Mouse (Mus musculus): ENCODE measurements at regions not wholly inside any gene's neighbourhood (a gene's known extent, or its start where the extent isn't known, plus 50 kb on each side); places are given as distances from the start of the nearest gene placed in this dataset.

DNA sequence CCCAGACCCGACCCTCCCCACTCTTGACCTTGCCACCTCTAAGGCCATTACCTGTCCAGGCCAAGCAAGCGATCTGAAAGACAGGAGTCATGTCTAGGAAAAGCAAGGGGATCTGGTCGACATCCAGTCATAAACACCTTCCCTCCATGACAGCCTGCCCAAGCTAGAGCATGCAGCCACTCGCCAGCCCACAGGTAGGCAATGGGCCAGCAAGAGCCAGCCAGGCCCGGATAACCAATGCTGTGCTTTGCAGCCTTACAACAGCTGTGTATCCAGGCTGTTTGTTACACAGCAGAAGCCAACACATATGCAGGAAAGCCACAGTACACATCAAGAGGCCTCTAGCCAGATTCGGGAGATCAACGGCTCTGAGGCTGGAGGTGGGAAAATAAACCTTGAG is 57.3 kb upstream of the A430005L14Rik start:
- no peaks in the 10 kb centered on the region for H3K36me3 ChIP-seq (ENCODE audit: control insufficient read depth in 1 of 2, insufficient read depth in 2 of 2, low read length in 2 of 2)
- H3K9me3 ChIP-seq (replicated peaks; ENCODE audit: insufficient read depth, low read length): no peaks in the 10 kb centered on the region
- no peaks in the 10 kb centered on the region for H3K79me2 ChIP-seq (ENCODE audit: control insufficient read depth, insufficient read depth, low read length, poor library complexity)
- H3K4me3 ChIP-seq (ENCODE audit: control insufficient read depth in 1 of 2, insufficient read depth in 1 of 2, low read depth in 2 of 2, low read length in 2 of 2): no peak overlapping the region
- H3K4me1 ChIP-seq (ENCODE audit: control insufficient read depth in 1 of 2, insufficient read depth in 2 of 2, low read length in 2 of 2): no peaks in the 10 kb centered on the region
- TF ChIP-seq MEF2A (IDR thresholded peaks at IDR 0.05; ENCODE audit: extremely low read depth, insufficient replicate concordance, low read depth, low read length, poor library complexity, severe bottlenecking) (no peak), MAZ (IDR thresholded peaks at IDR 0.05; ENCODE audit: low read depth, low read length) (no peak)
- DNase-seq (ENCODE audit: low read depth, low spot score): no peak
- H3K9ac ChIP-seq (ENCODE audit: control insufficient read depth, low read depth, low read length, poor library complexity, severe bottlenecking): no peak overlapping the region
- no peak overlapping the region for H3K27ac ChIP-seq (ENCODE audit: control insufficient read depth, low read depth, low read length)
- H3K27me3 ChIP-seq (ENCODE audit: control insufficient read depth in 1 of 2, insufficient read depth in 2 of 2, low read length in 2 of 2): no peaks in the 10 kb centered on the region

DNA sequence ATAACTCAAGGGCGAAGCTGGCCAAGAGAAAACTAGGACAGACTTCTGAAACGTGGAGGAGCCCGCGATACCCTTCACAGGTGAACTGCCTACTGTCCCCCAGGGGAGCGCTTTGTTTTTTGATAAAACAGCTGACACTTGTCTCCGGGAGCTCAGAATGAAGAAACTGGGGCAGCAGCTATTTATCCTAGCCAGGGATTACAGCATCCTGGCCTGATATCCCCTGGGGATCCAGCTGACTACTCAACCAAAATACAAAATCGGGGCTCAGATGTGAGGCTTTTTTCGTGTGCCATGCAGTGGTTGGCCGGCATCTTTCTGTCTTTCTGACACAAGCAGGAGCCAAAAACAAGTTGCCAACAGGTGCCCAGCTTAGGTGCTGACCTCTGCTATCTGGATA is 52.0 kb upstream of the A430005L14Rik start:
- Histone ChIP-seq H3K27ac (ENCODE audit: control insufficient read depth, low read depth, low read length) (no peak overlapping the region), H3K4me3 (ENCODE audit: control insufficient read depth in 1 of 2, insufficient read depth in 1 of 2, low read depth in 2 of 2, low read length in 2 of 2) (no peak overlapping the region), H3K9me3 (replicated peaks; ENCODE audit: insufficient read depth, low read length) (no peaks in the 10 kb centered on the region), H3K79me2 (ENCODE audit: control insufficient read depth, insufficient read depth, low read length, poor library complexity) (no peaks in the 10 kb centered on the region), H3K36me3 (ENCODE audit: control insufficient read depth in 1 of 2, insufficient read depth in 2 of 2, low read length in 2 of 2) (no peaks in the 10 kb centered on the region), H3K9ac (ENCODE audit: control insufficient read depth, low read depth, low read length, poor library complexity, severe bottlenecking) (no peak overlapping the region), H3K4me1 (ENCODE audit: control insufficient read depth in 1 of 2, insufficient read depth in 2 of 2, low read length in 2 of 2) (no peaks in the 10 kb centered on the region), H3K27me3 (ENCODE audit: control insufficient read depth in 1 of 2, insufficient read depth in 2 of 2, low read length in 2 of 2) (no peaks in the 10 kb centered on the region)
- DNase-seq (ENCODE audit: low read depth, low spot score): no peak
- no peak for TF ChIP-seq UBTF (IDR thresholded peaks at IDR 0.05; ENCODE audit: borderline replicate concordance, insufficient read depth, low read depth, low read length)
- no peak for TF ChIP-seq ETS1 (IDR thresholded peaks at IDR 0.05; ENCODE audit: low read depth, low read length)
- no peak for TF ChIP-seq MEF2A (IDR thresholded peaks at IDR 0.05; ENCODE audit: extremely low read depth, insufficient replicate concordance, low read depth, low read length, poor library complexity, severe bottlenecking)

DNA sequence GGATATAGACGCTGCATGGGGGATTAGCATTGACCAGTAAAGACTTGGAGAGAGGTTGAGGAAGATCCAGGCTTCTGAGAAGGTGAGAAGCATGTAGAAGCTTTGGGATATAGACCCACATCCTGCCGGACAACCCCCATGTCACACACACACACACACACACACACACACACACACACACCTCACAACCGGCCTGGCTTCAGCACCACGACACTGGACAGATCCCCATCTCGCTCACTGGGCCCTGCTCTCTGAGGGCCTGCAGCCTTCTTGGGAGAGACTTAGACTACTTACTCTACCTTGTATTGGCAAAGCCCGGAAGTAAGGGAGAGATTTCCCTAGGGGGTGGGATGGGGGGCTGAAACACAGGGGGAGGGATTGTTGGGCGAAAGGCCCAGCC is 51.5 kb upstream of the A430005L14Rik start:
- no peaks in the 10 kb centered on the region for H3K9me3 ChIP-seq (replicated peaks; ENCODE audit: insufficient read depth, low read length)
- H3K36me3 ChIP-seq (ENCODE audit: control insufficient read depth in 1 of 2, insufficient read depth in 2 of 2, low read length in 2 of 2): no peaks in the 10 kb centered on the region
- no peak overlapping the region for H3K4me3 ChIP-seq (ENCODE audit: control insufficient read depth in 1 of 2, insufficient read depth in 1 of 2, low read depth in 2 of 2, low read length in 2 of 2)
- H3K79me2 ChIP-seq (ENCODE audit: control insufficient read depth, insufficient read depth, low read length, poor library complexity): no peaks in the 10 kb centered on the region
- DNase-seq (ENCODE audit: low read depth, low spot score): no peak
- H3K27me3 ChIP-seq (ENCODE audit: control insufficient read depth in 1 of 2, insufficient read depth in 2 of 2, low read length in 2 of 2): no peaks in the 10 kb centered on the region
- H3K4me1 ChIP-seq (ENCODE audit: control insufficient read depth in 1 of 2, insufficient read depth in 2 of 2, low read length in 2 of 2): no peaks in the 10 kb centered on the region
- TF ChIP-seq ZMIZ1 (IDR thresholded peaks at IDR 0.05; ENCODE audit: low read depth, low read length): no peak
- TF ChIP-seq RAD21 (IDR thresholded peaks at IDR 0.05; ENCODE audit: low read depth, low read length): no peak
- TF ChIP-seq ETS1 (IDR thresholded peaks at IDR 0.05; ENCODE audit: low read depth, low read length): no peak
- no peak for TF ChIP-seq EP300 (IDR thresholded peaks at IDR 0.05; ENCODE audit: low read depth in 1 of 2, low read length in 2 of 2)
- no peak for TF ChIP-seq CHD2 (IDR thresholded peaks at IDR 0.05; ENCODE audit: low read length)
- TF ChIP-seq E2F4 (IDR thresholded peaks at IDR 0.05; ENCODE audit: borderline replicate concordance, low read depth, low read length): no peak
- no peak for TF ChIP-seq MYB (IDR thresholded peaks at IDR 0.05; ENCODE audit: low read depth, low read length)
- no peak for TF ChIP-seq ZKSCAN1 (IDR thresholded peaks at IDR 0.05; ENCODE audit: low read depth, low read length)
- no peak for TF ChIP-seq CHD1 (IDR thresholded peaks at IDR 0.05; ENCODE audit: low read depth, low read length)
- TF ChIP-seq MAFK (IDR thresholded peaks at IDR 0.05; ENCODE audit: borderline replicate concordance, low read depth, low read length): no peak
- no peak for TF ChIP-seq TCF12 (IDR thresholded peaks at IDR 0.05; ENCODE audit: low read depth, low read length)
- TF ChIP-seq NRF1 (IDR thresholded peaks at IDR 0.05; ENCODE audit: insufficient read depth, low read depth, low read length, poor library complexity, severe bottlenecking): no peak
- no peak for TF ChIP-seq MAZ (IDR thresholded peaks at IDR 0.05; ENCODE audit: low read depth, low read length)
- TF ChIP-seq RCOR1 (IDR thresholded peaks at IDR 0.05; ENCODE audit: low read depth, low read length): no peak
- TF ChIP-seq ZC3H11A (IDR thresholded peaks at IDR 0.05; ENCODE audit: low read depth, low read length): no peak
- no peak overlapping the region for H3K27ac ChIP-seq (ENCODE audit: control insufficient read depth, low read depth, low read length)
- no peak overlapping the region for H3K9ac ChIP-seq (ENCODE audit: control insufficient read depth, low read depth, low read length, poor library complexity, severe bottlenecking)

All from MEL (cell line).